Mouse (Mus musculus): ENCODE measurements around the gene Gpr155. TPM values are rescaled to one million over a fixed set of nuclear protein-coding genes. Genes with fewer than 3 reads are reported as not detected.

The Gpr155 gene
- polyA plus RNA-seq, 1 experiment from 2014 or later: 1.6 TPM

GRCm38 (mm10) chr2:73335949-73336348 is 50.4 kb downstream of the Gpr155 start:
- DNase-seq (ENCODE audit: low read depth, low spot score) (no peak), ATAC-seq (no peak)
- no peak for TF ChIP-seq CTCF (IDR thresholded peaks at IDR 0.05)

DNA sequence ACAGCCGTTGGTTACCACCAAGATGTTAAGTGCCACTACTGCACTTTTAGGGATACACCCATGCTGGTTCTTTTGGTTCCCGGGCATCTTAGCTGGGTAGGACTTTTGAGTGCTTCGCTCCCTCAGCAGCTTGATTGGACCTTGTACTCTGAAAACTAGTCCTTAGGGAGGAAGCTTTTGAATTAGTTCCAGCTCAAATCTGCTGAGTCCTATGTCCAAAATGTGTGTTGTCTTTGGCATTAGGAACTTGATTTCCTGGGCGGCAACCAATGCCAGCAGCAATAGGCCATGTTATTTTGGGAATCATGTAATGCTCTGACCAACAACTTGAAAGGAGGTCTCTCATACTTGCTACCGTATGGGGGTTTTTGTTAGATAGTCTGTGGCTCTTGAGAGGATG is 60.5 kb downstream of the Gpr155 start:
- TF ChIP-seq CTCF (IDR thresholded peaks at IDR 0.05): no peak
- POLR2A ChIA-PET: no interaction called here
- DNase-seq (ENCODE audit: low read depth, low spot score) (no peak), ATAC-seq (no peak)
- H3K27me3 ChIP-seq: no peaks in the 10 kb centered on the region
- in situ Hi-C loops (cut with MboI; ENCODE audit: low pct_unique_long_range_greater_than_20kb): no loop called here
- CTCF ChIA-PET: no interaction called here

More at GRCm38 (mm10) chr2:73335949-73336348, 50.4 kb downstream of the Gpr155 start:
- ChIA-PET CTCF (interaction anchor here (1.0 to 1.2 kb wide), 2 partner anchors 9 to 95 kb away, joined by 3 to 4 read pairs; no protein-coding TSS in a partner anchor), POLR2A (no interaction called here)
- no peaks in the 10 kb centered on the region for H3K27me3 ChIP-seq
- in situ Hi-C loops (cut with MboI; ENCODE audit: low pct_unique_long_range_greater_than_20kb): no loop called here

GRCm38 (mm10) chr2:73322991-73323390 is 63.4 kb downstream of the Gpr155 start:
- ChIA-PET CTCF (no interaction called here), POLR2A (interaction anchor here (2.1 kb wide), 1 partner anchor 10 kb away, joined by 4 read pairs; no protein-coding TSS in a partner anchor)
- no peak for TF ChIP-seq CTCF (IDR thresholded peaks at IDR 0.05)
- no peak for DNase-seq (ENCODE audit: low read depth, low spot score)
- in situ Hi-C loops (cut with MboI; ENCODE audit: low pct_unique_long_range_greater_than_20kb): no loop called here
- ATAC-seq: no peak
- H3K27me3 ChIP-seq: no peaks in the 10 kb centered on the region

GRCm38 (mm10) chr2:73319218-73319617 is 67.2 kb downstream of the Gpr155 start:
- DNase-seq (ENCODE audit: low read depth, low spot score) (no peak), ATAC-seq (no peak)
- CTCF ChIA-PET: no interaction called here
- no peak for TF ChIP-seq CTCF (IDR thresholded peaks at IDR 0.05)
- no peaks in the 10 kb centered on the region for H3K27me3 ChIP-seq
- in situ Hi-C loops (cut with MboI; ENCODE audit: low pct_unique_long_range_greater_than_20kb): no loop called here
- POLR2A ChIA-PET: no interaction called here

DNA sequence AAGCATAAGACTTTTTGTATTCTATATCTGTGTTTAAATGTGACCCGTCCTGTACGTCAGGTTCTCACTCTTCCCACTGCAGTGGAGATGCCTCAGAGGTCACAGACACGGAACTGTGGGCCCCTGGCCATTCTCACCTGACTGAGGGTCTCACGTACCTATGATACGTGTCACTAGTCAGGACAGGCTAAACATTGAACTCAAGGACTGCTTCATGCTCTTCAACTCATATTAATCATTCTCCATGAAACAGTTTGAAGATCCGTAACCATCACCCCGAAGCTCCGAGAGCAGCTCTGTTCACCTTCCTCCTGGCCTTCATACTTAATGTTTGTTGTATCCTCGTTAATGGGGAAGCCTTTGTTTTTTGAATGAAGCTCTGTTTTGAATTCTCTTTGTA is 68.9 kb downstream of the Gpr155 start:
- DNase-seq (ENCODE audit: low read depth, low spot score) (no peak), ATAC-seq (no peak)
- CTCF ChIA-PET: no interaction called here
- POLR2A ChIA-PET: no interaction called here
- in situ Hi-C loops (cut with MboI; ENCODE audit: low pct_unique_long_range_greater_than_20kb): no loop called here
- H3K27me3 ChIP-seq: no peaks in the 10 kb centered on the region
- no peak for TF ChIP-seq CTCF (IDR thresholded peaks at IDR 0.05)

DNA sequence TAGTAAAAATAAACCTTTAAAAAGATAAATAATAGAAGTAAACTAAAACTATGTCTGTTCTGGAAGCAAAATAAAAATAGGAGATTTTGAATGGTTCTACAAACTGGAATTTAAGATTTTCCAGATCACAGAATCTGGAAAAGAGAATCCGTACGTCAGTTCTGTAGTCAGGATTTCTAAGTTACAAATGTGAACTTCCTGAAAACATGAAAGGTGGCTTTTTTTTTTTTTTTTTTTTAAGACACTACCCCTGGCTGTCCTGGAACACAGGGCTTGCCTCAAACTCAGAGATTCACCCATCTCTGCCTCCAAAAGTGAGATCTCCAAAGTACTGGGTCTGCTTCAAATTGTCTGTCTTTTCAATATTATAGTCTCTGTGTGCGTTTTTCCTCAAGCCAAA is 72.1 kb downstream of the Gpr155 start:
- no peak for ATAC-seq
- DNase-seq (ENCODE audit: low read depth, low spot score): no peak
- POLR2A ChIA-PET: interaction anchor here (0.6 kb wide), 1 partner anchor 12 kb away, joined by 4 read pairs; no protein-coding TSS in a partner anchor

GRCm38 (mm10) chr2:73313117-73313501 is 73.3 kb downstream of the Gpr155 start:
- DNase-seq (ENCODE audit: low read depth, low spot score) (peak; percentile 17), ATAC-seq (no peak)
- POLR2A ChIA-PET: interaction anchor here (1.1 to 1.3 kb wide), 2 partner anchors 11 to 114 kb away, joined by 4 to 5 read pairs; no protein-coding TSS in a partner anchor
- no peaks in the 10 kb centered on the region for H3K27me3 ChIP-seq
- CTCF ChIA-PET: interaction anchor here (1.6 kb wide), 1 partner anchor 27 kb away, joined by 4 read pairs; no protein-coding TSS in a partner anchor
- no peak for TF ChIP-seq CTCF (IDR thresholded peaks at IDR 0.05)
- in situ Hi-C loops (cut with MboI; ENCODE audit: low pct_unique_long_range_greater_than_20kb): no loop called here

More for the DNA sequence above, 72.1 kb downstream of the Gpr155 start:
- CTCF ChIA-PET: no interaction called here
- in situ Hi-C loops (cut with MboI; ENCODE audit: low pct_unique_long_range_greater_than_20kb): no loop called here
- H3K27me3 ChIP-seq: no peaks in the 10 kb centered on the region
- no peak for TF ChIP-seq CTCF (IDR thresholded peaks at IDR 0.05)

GRCm38 (mm10) chr2:73312152-73313116 is 73.9 kb downstream of the Gpr155 start, which contains the start of the genes Scrn3 and Cir1:
Gene Scrn3, plus strand, starts transcription at chr2:73312601.
Gene Cir1, minus strand, starts transcription at chr2:73312701.
- POLR2A ChIA-PET: interaction anchor here (0.6 to 1.3 kb wide), 3 partner anchors 12 to 237 kb away, joined by 3 to 5 read pairs (median 4); no protein-coding TSS in a partner anchor
- in situ Hi-C loops (cut with MboI; ENCODE audit: low pct_unique_long_range_greater_than_20kb): no loop called here

DNA sequence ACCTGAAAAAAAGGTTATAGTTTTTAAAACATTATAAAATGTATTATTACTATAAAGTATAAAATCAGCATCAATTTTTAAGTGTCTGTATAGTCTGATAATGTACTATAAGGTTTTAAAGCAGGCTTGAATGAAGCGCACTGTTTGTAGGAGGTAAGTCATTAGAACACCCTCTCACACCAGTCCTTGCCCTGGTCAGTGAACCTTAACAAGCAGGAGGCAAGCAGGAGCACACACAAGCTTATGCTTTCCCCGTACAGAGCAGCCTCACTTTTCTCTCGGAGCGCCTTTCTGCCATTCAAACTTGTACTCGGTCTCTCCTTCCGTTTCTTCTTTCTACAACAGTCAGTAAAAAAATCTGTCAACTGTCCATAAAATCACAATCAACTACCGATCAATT is 80.4 kb downstream of the Gpr155 start:
- no peak for DNase-seq (ENCODE audit: low read depth, low spot score)

More at GRCm38 (mm10) chr2:73312152-73313116, 73.9 kb downstream of the Gpr155 start, which contains the start of the genes Scrn3 and Cir1:
- no peaks in the 10 kb centered on the region for H3K27me3 ChIP-seq
- CTCF ChIA-PET: interaction anchor here (1.6 kb wide), 1 partner anchor 26 kb away, joined by 4 read pairs; no protein-coding TSS in a partner anchor
- DNase-seq (ENCODE audit: low read depth, low spot score) (peak; percentile 78), ATAC-seq (peak; percentile 92)
- TF ChIP-seq CTCF (IDR thresholded peaks at IDR 0.05): no peak

GRCm38 (mm10) chr2:73304506-73304905 is 81.9 kb downstream of the Gpr155 start:
- DNase-seq (ENCODE audit: low read depth, low spot score): no peak
- no peaks in the 10 kb centered on the region for H3K27me3 ChIP-seq
- TF ChIP-seq CTCF (IDR thresholded peaks at IDR 0.05): no peak
- ATAC-seq: no peak
- ChIA-PET POLR2A (interaction anchor here (1.1 kb wide), 1 partner anchor 1881 kb away, joined by 3 read pairs; no protein-coding TSS in a partner anchor), CTCF (no interaction called here)
- in situ Hi-C loops (cut with MboI; ENCODE audit: low pct_unique_long_range_greater_than_20kb): no loop called here

More for the DNA sequence above, 80.4 kb downstream of the Gpr155 start:
- TF ChIP-seq CTCF (IDR thresholded peaks at IDR 0.05): no peak
- in situ Hi-C loops (cut with MboI; ENCODE audit: low pct_unique_long_range_greater_than_20kb): no loop called here
- no peak for ATAC-seq
- ChIA-PET CTCF (no interaction called here), POLR2A (no interaction called here)
- no peaks in the 10 kb centered on the region for H3K27me3 ChIP-seq

DNA sequence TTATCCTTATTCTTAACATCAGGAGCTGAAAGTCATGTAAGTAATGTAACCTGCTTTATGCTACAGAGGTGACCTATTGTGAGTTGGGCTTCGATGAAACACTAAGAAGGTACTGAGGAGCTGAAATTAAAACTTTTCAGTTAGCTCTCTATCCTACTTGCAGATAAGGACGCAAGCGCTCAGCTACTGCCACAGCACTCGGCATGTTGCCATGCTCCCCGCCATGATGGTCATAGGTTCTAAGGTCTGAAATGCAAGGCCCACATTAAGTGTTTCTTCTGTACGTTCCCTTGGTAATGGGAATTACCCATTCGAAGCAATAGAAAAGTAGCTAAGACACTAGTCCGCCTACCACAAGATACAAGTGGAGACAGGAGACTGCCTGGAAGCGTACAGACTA is 83.7 kb downstream of the Gpr155 start:
- DNase-seq (ENCODE audit: low read depth, low spot score) (no peak), ATAC-seq (no peak)
- ChIA-PET POLR2A (interaction anchor here (0.6 kb wide), 1 partner anchor 15 kb away, joined by 6 read pairs; no protein-coding TSS in a partner anchor), CTCF (no interaction called here)
- no peaks in the 10 kb centered on the region for H3K27me3 ChIP-seq
- in situ Hi-C loops (cut with MboI; ENCODE audit: low pct_unique_long_range_greater_than_20kb): no loop called here
- no peak for TF ChIP-seq CTCF (IDR thresholded peaks at IDR 0.05)
